Mouse (Mus musculus) cortical plate, adult 2 months (tissue): Measurements from ENCODE around the gene Galnt15.
A peak's percentile ranks its signal among the peaks of the same experiment; 100 is the strongest.

Source experiments
- CTCF ChIP-seq: fragments of 200-500 bp; IDR thresholded peaks from 2 replicates; pipeline ENCODE4 v1.5.1; 2011; ENCODE audit warnings: mild to moderate bottlenecking, control low read depth, low read length; ENCODE audit not compliant: insufficient read depth; ENCODE audit errors: extremely low read depth
- POLR2A ChIP-seq: fragments of 200-500 bp; IDR thresholded peaks from 2 replicates; pipeline ENCODE4 v1.6.1; 2011; ENCODE audit warnings: mild to moderate bottlenecking, low read length, control low read depth; ENCODE audit not compliant: insufficient read depth; ENCODE audit errors: extremely low read depth

DNA sequence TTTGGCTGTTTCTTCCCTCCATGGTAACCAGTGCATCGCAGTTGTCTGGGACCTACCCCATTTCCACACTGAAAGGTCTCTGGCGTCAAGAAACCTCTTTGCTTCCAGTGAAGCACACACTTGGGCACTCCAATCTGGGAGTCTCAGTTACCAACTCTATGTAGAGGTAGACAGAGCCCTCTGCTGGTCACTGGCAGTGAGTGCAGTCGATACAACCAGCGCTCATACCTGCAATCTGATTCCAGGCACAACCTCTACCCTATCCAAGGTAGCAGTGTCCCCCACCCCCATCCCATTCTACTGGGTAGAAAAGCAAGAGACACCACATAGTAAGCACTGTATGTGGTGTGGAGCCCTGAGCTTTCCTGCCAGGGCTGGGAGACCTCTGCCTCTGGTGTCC lies 3.7 kb downstream of the Galnt15 start:
- peak; percentile 97 for TF ChIP-seq CTCF
- TF ChIP-seq POLR2A = no peak
